Mouse (Mus musculus) layer of hippocampus, adult 18-20 months (tissue): ENCODE results near the gene Klf15. TPM values are rescaled to one million over a fixed set of nuclear protein-coding genes. Genes with fewer than 3 reads are reported as not detected.
A peak's percentile ranks its signal among the peaks of the same experiment; 100 is the strongest.

Experiments
- DNase-seq, 2 experiments: peaks; one replicate each; pipeline ENCODE4 v3.0.0; 2022; ENCODE audit warnings: low spot score in 2 of 2
- total RNA-seq, 2 experiments: library from RNA; stranded (reverse); gene quantifications; 2 replicates each; pipeline ENCODE4 v1.2.3; 2021

The Klf15 gene
- total RNA-seq, 2 experiments from 2014 or later = 36.5 to 44.2 TPM

- peak; percentile 85 to 93 for DNase-seq
Observed at GRCm38 (mm10) chr6:90463228-90463862, 969 bp downstream of the Klf15 start.

GRCm38 (mm10) chr6:90463890-90464421, 1.6 kb downstream of the Klf15 start:
- DNase-seq = peak in 1 of 2 experiments; percentile 47

DNA sequence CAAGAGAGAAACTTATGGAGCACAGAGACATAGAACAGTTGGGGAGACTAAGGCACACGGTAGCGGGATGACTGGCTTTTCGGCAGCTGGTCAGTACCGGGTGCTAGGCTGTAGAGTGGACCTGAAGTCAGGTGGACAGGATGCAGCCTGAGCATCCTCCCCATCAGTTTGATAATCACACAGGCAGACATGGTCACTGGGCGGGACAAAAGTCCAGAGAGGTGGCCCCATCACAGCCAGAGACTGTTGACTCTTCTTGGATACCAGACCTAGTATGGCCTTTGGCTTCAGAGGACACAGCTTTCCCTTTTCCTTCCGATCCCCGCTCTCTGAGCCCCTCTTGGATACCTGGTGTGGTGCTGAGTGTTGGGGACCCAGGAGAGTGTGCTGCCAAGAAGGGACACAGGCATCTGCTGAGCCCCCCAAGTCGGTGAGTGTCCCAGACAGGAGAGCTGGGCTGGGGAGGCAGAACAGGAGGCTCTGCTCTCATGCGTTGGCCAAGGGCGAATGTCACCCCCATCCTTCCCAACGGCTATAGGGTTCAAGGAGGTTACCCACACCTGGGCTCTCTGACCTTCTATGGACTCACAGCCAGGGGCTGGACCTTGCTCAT, 2.8 kb downstream of the Klf15 start:
- no peak for DNase-seq

DNA sequence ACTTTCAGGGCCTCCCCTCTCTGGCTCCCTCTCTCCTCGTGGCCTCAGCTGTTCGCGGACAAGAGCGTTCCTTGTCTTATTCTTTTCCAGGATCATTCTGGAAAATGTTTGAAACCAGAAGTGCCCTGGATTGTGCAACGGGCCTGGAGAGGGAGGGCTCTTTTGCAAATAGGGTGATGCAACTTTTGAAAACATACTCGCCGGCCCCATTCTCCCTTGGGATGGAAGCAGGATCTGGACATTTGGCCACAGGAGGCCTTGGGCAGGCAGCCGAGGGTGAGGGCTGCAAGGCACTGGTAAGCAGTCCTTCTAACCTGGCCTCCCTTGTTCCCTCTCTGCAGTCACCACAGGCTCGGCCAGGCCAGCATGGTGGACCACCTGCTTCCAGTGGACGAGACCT, 3.7 kb downstream of the Klf15 start:
- DNase-seq = no peak

DNA sequence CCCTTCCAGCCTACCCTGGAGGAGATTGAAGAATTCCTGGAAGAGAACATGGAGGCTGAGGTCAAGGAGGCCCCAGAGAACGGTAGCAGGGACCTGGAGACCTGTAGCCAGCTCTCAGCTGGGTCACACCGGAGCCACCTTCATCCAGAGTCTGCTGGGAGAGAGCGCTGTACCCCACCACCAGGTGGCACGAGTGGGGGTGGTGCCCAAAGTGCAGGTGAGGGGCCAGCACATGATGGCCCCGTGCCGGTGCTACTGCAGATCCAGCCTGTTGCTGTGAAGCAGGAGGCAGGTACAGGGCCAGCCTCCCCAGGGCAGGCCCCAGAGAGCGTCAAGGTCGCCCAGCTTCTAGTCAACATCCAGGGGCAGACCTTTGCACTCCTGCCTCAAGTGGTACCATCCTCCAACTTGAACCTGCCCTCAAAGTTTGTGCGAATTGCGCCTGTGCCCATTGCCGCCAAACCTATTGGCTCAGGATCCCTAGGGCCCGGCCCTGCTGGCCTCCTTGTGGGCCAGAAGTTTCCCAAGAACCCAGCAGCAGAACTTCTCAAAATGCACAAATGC, 4.6 kb downstream of the Klf15 start:
- no peak for DNase-seq

GRCm38 (mm10) chr6:90468216-90468615, 5.8 kb downstream of the Klf15 start:
- no peak for DNase-seq

- no peak for DNase-seq
Observed at GRCm38 (mm10) chr6:90469041-90469440, 6.7 kb downstream of the Klf15 start.

DNA sequence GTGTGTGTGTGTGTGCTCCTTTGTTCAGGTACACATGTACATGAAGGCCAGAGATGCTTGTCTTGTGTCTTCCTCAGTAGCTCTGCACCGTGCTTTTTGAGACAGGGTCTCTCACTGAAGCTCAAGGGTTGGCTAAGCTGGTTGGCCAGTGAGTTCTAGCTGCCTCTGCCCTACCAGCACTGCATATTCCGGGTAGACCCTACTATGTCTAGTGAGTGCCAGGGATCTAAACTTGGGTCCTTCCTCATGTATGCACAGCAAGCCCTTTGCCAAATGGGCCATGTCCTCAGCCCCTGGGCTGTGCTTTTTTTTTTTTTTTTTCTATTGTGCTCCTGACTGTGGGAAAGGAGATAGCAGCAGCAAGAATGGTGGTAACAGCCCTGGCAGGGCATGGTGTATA, 7.9 kb downstream of the Klf15 start:
- DNase-seq = no peak

- peak; percentile 48 to 84 for DNase-seq
Observed at GRCm38 (mm10) chr6:90470947-90471541, 8.7 kb downstream of the Klf15 start.

- no peak for DNase-seq
Observed at GRCm38 (mm10) chr6:90472079-90472478, 9.7 kb downstream of the Klf15 start.

GRCm38 (mm10) chr6:90472697-90473096, 10.3 kb downstream of the Klf15 start:
- no peak for DNase-seq

DNA sequence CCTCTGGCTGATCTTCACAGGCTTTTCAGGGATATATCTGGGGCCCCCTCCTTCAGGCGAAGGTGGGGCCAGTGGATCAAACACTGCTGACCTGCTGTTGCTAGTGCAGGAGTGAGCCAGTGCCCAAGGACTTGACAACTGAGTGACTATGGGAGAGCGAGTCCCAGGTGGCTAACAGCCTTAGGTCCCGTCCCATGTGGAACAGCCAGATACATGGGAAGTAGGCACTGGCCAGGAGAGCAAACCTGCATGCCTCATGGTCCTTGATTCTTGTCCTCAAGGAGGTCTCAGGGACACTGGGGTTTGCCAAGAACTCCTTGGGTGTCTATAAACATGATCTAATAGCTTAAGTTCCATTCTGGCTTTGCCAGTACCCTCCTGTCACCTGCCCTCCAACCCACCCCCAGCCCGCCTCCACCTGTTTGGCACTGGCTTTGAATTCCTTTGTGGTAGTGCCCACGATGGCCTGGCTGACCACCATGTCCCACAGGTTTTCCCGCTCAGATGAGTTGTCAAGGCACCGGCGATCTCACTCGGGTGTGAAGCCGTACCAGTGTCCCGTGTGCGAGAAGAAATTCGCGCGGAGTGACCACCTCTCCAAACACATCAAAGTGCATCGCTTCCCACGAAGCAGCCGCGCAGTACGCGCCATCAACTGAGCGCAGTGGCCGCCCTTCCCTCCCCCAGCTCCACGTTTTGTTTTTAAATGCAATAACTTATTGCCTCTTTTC, 11.4 kb downstream of the Klf15 start:
- DNase-seq = no peak

DNA sequence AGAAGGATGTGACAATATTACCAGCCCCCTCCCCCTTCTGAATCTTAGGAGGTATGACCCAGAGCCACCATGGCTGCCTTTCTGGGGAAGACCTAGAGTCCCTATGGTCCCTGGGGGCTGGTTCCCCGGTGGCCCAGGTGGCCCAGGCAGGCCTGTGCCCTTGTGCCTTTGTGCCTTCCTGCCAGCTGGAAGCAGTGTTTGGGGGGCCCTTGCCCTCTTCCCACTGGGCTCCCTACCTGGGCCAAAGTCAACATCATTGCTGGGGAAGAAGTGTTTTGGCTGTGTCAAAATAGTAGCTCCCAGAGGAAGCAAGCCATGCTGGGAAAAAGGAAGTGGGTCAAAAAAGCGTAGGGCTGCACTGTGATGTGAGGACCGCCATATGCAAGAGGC, 12.0 kb downstream of the Klf15 start:
- no peak for DNase-seq

DNA sequence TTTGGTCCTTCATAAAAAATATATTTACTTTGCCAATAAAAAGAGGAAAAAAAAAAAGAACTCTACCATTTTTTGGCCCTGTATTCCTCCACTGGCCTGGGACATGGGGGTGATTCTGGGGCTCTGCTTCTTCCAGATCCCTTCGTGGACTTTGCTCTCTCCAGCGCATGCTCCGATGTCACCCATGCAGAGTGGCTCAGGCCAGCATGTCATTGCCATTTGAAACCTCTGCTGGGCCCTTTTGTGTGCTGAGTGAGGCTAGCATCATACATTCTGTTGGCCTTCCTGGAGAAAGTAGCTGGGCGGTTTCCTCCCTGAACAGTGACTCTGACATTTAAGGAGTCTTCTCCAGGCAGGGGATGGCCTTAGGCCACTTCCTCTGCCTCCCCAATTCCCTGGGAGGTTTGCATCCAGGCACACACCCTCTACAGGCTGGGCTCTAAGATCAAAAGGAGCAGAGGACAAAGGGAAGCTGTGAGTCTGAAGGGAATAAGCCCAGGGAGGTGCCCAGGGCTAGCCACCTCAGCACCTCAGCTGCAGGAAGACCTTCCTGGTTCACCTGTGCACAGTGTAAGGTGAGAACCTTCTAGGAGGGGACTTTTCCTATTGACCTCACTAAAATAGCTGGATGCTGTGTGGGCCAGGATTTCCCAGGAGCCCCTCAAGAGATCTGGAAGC, 12.9 kb downstream of the Klf15 start:
- no peak for DNase-seq

DNA sequence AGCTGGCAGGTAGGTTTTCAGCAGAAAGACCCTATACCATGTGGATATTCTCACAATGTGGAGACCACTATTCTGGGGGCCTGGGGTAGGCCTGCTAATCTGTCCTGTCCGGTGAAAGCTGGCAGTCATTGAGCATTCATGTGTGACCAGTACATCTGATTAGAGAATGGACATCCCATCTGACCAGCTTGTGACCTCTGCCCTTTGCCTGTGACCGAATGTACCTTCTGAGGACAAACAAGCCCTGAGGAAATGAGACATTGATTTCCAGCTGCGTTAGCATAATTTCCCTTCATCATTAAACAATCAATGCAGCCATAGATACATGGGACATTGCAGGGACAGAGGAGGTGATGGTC, 13.5 kb downstream of the Klf15 start:
- no peak for DNase-seq

DNA sequence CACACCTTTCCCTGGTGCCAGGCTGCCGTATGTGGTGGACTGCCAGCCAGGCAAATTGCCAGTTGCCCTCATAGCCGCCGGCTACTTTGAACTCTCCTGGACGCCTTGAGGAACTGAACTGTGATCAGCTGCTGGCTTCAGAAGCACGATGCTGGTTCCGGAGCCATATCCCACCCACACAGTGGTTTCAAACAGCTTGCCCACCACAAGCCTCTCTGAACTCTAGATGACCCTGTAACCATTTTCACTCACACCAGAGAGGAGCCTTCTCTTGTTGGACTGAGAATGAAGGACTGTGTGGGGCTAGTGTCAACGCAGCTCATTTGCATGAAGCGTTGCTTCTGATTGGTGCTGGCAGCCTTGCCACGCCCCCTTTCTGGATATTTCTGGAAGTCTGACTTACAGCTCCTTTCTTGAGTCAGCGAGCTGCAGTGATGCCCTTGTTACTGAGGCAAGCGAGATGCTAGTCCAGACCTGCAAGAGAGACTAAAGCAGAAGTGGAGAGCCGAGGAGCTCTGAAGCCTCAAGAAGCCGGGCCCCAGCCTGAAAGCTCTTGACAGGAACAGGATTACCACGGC, 14.7 kb downstream of the Klf15 start:
- peak in 1 of 2 experiments; percentile 38 for DNase-seq

DNA sequence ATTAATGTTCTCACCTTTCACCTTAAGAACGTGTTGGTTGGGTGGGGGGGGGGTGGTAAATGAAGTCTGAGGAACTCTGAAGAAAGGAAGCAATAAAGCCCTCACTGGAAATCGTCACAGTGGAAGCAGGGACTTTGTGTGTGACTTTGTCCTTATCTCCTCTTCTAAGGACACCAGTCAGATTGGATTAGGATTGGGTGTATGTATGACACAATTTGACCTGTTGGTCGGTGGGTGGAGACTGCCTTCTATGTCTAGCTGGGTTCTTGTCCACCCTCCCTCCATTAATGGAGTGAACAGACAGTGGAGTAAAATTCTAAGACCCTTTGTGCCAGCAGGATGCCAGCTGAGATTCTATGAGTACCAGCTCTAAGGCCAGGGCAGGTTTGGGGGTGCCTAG, 21.9 kb downstream of the Klf15 start:
- no peak for DNase-seq

DNA sequence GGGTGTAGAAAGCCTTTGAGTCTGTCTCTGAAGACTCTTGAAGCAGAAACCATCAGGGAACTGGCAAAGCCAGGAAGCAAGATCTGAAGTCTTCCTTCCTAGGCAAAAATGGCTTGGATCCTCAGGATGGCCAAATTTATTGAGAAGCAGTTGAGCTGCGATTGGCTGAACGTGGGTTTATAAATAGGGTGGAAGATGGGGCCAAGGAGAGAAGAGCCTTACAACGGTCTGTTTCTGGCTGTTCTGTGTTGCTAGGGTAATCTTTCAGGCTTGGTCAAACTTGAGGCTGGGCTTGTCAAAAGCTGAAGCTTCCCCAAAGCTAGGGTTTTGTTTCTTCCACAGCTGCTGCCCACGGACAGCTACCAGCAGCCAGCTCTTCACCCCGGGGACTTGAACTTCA, 22.5 kb downstream of the Klf15 start:
- no peak for DNase-seq

DNA sequence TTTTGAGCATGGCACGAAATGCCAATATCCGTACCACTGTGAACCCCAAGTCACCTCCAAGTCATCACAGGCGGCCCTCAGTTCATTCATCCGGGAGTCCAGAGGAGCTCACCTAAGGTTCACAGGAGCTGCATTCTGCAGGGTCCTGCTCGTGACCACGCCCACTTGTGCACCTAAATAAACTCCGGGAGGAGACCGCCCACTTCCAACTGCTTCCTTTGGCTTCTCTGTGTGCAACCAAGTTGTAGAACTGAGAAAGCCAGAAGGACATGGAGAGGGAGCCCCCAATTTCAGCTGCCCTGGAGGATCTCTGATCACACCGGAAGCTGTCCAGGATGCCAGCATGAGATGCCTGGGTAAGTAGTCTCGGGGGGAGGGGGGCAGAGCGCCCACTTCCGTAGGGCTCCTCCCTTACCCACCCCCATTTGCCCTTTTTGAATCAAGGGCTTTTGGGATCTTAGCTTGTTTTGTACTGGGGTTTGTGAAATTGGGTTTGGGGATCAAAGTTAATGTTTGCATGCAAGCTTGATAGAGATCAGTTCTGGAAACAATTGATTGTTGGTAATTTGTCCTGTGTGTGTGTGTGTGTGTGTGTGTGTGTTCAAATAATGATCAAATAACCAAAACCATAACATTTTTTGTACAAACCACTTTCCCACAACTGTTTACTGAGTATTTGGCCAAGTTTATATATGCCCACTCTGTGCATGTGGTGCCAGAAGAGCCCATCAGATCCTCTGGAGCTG, 24.0 kb downstream of the Klf15 start, which contains the start of gene Aldh1l1:
Gene Aldh1l1, plus strand, starts transcription at position 252 of the 746 bp plus-strand sequence.
- no peak for DNase-seq

GRCm38 (mm10) chr6:90487531-90487930, 25.2 kb downstream of the Klf15 start:
- DNase-seq = no peak
